Mouse (Mus musculus): ENCODE data around the gene Ccdc28b. TPM values are rescaled to one million over a fixed set of nuclear protein-coding genes. Genes with fewer than 3 reads are reported as not detected.

Gene Ccdc28b
- polyA plus RNA-seq, 1 experiment = 42.3 TPM

DNA sequence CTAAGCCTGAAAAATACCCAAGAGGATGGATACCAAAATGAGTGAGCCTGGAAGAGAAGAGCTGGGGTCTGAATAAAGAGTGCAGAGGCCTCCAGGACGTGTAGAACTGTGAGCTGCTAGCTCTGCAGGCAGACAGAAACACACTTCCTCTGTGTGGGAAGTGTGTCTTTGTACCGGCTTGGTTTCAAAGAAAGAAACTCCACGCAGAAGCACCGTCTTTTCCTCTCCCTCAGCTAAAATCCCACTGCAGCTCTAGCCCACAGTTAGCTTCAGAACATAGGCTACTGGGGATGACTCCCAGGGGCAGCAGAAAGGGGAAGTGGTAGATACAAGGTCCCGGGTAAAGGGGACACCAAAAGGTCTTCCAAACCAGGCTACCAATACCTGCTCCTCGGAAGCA is 21.5 kb upstream of the Ccdc28b start:
- no peak overlapping the region for H3K27ac ChIP-seq (ENCODE audit: insufficient read depth, low read depth, low read length)
- 0 out of 2 replicates have a peak, but pooled peaks cover 4% of the 10 kb centered on the region for H3K4me1 ChIP-seq (ENCODE audit: control insufficient read depth, insufficient read depth, low read length)
- no peak for TF ChIP-seq POLR2A (IDR thresholded peaks at IDR 0.05; ENCODE audit: borderline replicate concordance, low read depth, low read length)
- no peak for TF ChIP-seq CTCF (IDR thresholded peaks at IDR 0.05; ENCODE audit: low read depth, low read length)
- H3K4me3 ChIP-seq (ENCODE audit: insufficient read depth, low read length) = no peak overlapping the region

DNA sequence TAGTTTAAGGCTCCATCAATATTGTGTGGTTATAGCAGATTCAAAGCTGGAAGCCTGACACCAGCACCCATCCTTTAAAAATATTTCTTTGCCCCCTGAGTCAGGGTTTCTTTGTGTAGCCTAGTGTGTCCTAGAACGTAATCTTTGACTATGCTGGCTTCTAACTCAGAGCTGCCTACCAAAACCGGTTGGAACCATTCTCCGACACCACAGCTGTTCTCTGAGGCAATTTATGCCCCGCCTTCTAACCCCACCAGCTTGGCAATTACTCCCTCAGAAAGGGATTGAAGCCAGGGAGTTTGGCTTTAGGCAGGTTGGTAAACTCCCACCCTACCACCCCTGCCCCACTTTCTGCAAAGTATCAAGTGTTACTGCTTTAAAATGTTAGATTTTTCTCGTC is 18.0 kb upstream of the Ccdc28b start:
- TF ChIP-seq POLR2A (IDR thresholded peaks at IDR 0.05; ENCODE audit: borderline replicate concordance, low read depth, low read length) = no peak
- no peak for TF ChIP-seq CTCF (IDR thresholded peaks at IDR 0.05; ENCODE audit: low read depth, low read length)
- peaks cover 16% of the 10 kb centered on the region for H3K4me1 ChIP-seq (ENCODE audit: control insufficient read depth, insufficient read depth, low read length)
- H3K4me3 ChIP-seq (ENCODE audit: insufficient read depth, low read length) = peak overlapping the region; percentile 13; the same call in 1 of the 2 replicates
- no peak overlapping the region for H3K27ac ChIP-seq (ENCODE audit: insufficient read depth, low read depth, low read length)

DNA sequence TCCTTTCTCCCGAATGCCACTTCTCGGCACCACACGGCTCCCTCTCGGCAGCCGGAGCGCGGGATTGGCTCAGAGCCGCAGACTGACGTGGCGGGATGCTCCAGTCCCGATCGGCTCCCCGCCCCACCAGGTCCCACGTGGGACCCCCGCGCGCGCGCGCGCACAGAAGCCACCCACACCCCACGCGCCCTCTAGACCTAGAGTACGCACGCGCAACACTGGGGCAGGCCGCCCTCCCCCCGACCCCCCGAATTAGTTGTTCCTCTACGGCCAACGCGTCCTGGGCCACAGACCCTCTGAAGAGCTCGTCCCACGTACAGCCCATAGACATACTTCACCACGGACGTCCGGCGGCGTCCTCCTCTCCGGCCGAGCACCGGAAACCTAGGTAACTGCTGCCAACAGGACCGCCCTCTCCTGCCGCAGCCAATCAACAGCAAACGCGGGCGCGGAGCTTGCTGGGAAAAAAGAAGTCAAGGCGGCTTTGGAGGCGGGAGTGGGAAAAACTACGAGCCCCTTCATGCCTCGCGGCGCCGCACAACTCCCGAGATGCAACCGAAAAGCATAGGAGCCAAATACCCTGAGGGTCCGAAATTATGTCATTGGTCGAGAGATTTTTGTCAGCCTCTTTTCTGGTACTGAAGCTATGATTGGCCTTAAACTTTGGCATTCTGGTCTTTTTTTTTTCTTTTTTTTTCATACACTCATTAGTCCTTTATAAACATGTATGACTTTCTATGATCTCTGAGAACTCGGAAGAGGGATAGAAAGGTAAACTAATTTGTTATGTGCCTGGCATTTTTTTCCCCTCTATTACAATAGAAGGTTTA is 17.1 kb upstream of the Ccdc28b start, which contains the start of gene Txlna:
Gene Txlna (minus strand): TSS at position 428 of the 830 bp plus-strand sequence.
- peaks cover 16% of the 10 kb centered on the region for H3K4me1 ChIP-seq (ENCODE audit: control insufficient read depth, insufficient read depth, low read length)
- H3K27ac ChIP-seq (ENCODE audit: insufficient read depth, low read depth, low read length) = peak within 1 kb of the TSS; percentile 95
- peak within 1 kb of the TSS; percentile 94 for H3K4me3 ChIP-seq (ENCODE audit: insufficient read depth, low read length)
- TF ChIP-seq CTCF (IDR thresholded peaks at IDR 0.05; ENCODE audit: low read depth, low read length) = no peak
- no peak for TF ChIP-seq POLR2A (IDR thresholded peaks at IDR 0.05; ENCODE audit: borderline replicate concordance, low read depth, low read length)

DNA sequence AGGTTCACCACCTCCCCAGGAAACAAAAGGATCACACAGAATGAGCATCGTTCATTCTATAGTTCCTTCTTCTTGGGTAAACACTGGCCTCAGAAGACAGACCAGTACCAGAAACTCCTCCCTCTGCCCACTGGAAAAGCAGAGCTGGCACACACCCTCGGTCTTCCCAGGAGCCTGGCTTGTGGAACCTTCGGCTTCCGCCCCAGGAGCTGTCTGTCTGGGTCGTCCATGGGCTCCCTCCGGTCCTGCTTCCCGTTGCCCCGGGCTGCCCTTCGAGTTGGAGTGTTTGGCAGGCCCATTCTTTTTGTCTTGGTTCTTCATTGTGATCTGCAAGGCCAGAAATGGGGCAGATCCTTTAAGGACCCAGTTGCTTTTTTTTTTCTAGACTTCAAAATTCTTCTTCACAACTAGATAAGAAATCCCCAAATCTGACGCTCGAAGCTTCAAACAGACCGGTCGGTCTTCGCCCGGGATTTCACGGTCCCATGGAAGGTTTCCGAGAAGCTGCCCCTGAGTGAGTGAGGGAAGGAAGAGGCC is 16.4 kb upstream of the Ccdc28b start:
- peaks cover 15% of the 10 kb centered on the region for H3K4me1 ChIP-seq (ENCODE audit: control insufficient read depth, insufficient read depth, low read length)
- peak overlapping the region; percentile 94 for H3K4me3 ChIP-seq (ENCODE audit: insufficient read depth, low read length)
- H3K27ac ChIP-seq (ENCODE audit: insufficient read depth, low read depth, low read length) = peak overlapping the region; percentile 95
- TF ChIP-seq POLR2A (IDR thresholded peaks at IDR 0.05; ENCODE audit: borderline replicate concordance, low read depth, low read length) = no peak
- TF ChIP-seq CTCF (IDR thresholded peaks at IDR 0.05; ENCODE audit: low read depth, low read length) = no peak

DNA sequence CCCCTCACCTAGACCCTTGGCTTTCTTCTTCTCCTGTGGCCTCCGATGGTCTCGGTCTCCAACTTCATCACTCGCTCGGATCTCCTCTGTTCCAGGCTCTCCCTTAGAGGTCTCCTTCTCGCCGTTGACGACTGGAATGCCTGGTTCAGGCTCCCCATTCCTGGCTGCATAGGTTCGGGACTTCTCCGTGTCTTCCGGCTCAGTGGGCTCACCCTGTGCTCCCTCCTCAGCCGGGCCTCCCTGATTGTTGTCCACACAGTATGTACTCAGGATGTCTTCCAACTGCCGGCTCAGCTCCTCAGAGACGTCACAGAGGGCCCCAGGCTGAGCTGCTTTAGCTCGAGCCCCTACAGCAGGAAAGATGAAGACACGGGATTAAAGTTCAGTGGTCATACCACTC is 15.5 kb upstream of the Ccdc28b start:
- TF ChIP-seq CTCF (IDR thresholded peaks at IDR 0.05; ENCODE audit: low read depth, low read length) (no peak), POLR2A (IDR thresholded peaks at IDR 0.05; ENCODE audit: borderline replicate concordance, low read depth, low read length) (no peak)
- H3K27ac ChIP-seq (ENCODE audit: insufficient read depth, low read depth, low read length) = no peak overlapping the region
- peak overlapping the region; percentile 94 for H3K4me3 ChIP-seq (ENCODE audit: insufficient read depth, low read length)
- peaks cover 14% of the 10 kb centered on the region for H3K4me1 ChIP-seq (ENCODE audit: control insufficient read depth, insufficient read depth, low read length)

DNA sequence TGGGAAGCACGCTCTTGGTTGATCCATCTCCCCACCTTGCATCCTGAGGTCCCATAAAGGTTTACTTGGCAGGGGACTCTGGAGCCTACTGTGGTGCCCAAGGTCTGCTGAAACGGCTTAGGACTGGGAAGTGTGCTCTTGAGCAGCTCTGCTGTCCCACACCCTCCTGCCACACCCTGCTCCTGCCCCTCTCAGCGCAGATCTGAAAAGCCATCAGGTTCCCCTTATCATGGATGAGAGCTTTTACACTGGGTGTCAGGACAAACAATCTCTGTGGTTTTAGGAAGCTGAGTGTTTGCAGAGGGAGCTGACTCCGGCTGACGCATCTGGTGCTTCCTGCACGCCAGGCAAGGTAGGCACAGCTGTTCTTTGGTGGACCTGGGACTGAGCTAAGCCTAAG is 10.1 kb upstream of the Ccdc28b start:
- TF ChIP-seq POLR2A (IDR thresholded peaks at IDR 0.05; ENCODE audit: borderline replicate concordance, low read depth, low read length) = no peak
- TF ChIP-seq CTCF (IDR thresholded peaks at IDR 0.05; ENCODE audit: low read depth, low read length) = no peak
- H3K4me3 ChIP-seq (ENCODE audit: insufficient read depth, low read length) = no peak overlapping the region
- no peak overlapping the region for H3K27ac ChIP-seq (ENCODE audit: insufficient read depth, low read depth, low read length)
- peaks cover 6% of the 10 kb centered on the region; the same call in 1 of the 2 replicates for H3K4me1 ChIP-seq (ENCODE audit: control insufficient read depth, insufficient read depth, low read length)

DNA sequence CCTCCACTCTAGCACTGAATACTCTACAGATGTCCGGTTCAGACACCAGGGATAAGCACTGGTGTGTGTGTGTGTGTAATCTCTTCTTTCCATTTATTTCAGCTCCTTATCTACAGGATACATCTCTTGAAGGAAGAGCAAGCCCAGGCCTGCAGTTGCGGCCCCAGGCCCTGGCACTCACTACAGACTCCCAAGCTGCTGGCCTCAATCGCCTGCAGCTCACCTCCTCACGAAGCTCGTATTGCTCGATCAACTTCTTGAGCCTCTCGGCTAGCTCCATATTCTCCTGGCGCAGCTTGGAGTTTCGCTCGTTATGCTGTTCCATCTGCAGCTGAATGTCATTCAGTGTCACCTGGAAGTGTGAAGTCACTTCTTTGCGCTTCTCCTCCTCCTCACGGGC is 8.1 kb upstream of the Ccdc28b start:
- TF ChIP-seq POLR2A (IDR thresholded peaks at IDR 0.05; ENCODE audit: borderline replicate concordance, low read depth, low read length) = no peak
- no peak for TF ChIP-seq CTCF (IDR thresholded peaks at IDR 0.05; ENCODE audit: low read depth, low read length)
- Histone ChIP-seq H3K4me3 (ENCODE audit: insufficient read depth, low read length) (no peak overlapping the region), H3K27ac (ENCODE audit: insufficient read depth, low read depth, low read length) (no peak overlapping the region), H3K4me1 (ENCODE audit: control insufficient read depth, insufficient read depth, low read length) (no peaks in the 10 kb centered on the region)

DNA sequence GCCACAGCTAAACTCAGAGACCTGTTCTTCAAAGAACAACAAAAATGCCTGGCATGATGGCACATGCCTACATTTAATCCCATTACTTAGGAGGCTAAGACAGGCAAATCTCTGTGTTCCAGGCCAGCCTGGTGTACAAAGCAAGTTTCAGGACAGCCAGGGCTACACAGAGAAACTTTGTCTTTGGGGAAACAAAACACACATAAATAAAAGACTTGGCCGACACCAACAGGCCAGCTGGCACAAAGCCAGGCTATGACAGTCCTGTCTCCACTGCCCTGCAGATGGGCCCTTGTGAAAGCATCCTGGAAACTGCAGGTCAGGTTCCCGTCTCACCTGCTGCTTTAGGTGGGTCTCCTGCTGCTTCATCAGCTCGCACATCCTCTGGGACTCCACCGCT is 7.2 kb upstream of the Ccdc28b start:
- no peak overlapping the region for H3K27ac ChIP-seq (ENCODE audit: insufficient read depth, low read depth, low read length)
- no peak overlapping the region for H3K4me3 ChIP-seq (ENCODE audit: insufficient read depth, low read length)
- TF ChIP-seq POLR2A (IDR thresholded peaks at IDR 0.05; ENCODE audit: borderline replicate concordance, low read depth, low read length) = no peak
- no peak for TF ChIP-seq CTCF (IDR thresholded peaks at IDR 0.05; ENCODE audit: low read depth, low read length)
- peaks cover 3% of the 10 kb centered on the region for H3K4me1 ChIP-seq (ENCODE audit: control insufficient read depth, insufficient read depth, low read length)

DNA sequence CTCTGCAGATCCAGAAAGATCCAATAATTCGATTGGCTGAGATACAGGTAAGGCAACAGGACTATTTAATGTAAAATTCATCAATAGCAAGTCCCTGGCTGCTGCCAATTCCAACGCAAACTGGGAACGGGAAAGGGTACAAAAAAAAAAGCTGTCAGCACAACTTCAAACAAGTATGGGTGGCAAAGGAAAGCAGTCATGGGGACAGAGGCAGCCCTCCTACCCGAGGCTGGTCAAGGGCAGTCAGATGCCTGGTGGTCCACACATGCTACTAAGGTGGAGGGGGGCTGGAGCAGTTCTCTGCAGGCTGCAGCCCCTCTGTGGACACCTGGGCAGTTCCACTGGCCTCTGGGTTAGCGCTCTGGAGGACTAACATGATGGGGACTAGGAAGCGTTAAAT is 2.3 kb upstream of the Ccdc28b start:
- Histone ChIP-seq H3K27ac (ENCODE audit: insufficient read depth, low read depth, low read length) (no peak overlapping the region), H3K4me1 (ENCODE audit: control insufficient read depth, insufficient read depth, low read length) (peaks cover 21% of the 10 kb centered on the region), H3K4me3 (ENCODE audit: insufficient read depth, low read length) (no peak overlapping the region)
- TF ChIP-seq POLR2A (IDR thresholded peaks at IDR 0.05; ENCODE audit: borderline replicate concordance, low read depth, low read length) (no peak), CTCF (IDR thresholded peaks at IDR 0.05; ENCODE audit: low read depth, low read length) (no peak)

DNA sequence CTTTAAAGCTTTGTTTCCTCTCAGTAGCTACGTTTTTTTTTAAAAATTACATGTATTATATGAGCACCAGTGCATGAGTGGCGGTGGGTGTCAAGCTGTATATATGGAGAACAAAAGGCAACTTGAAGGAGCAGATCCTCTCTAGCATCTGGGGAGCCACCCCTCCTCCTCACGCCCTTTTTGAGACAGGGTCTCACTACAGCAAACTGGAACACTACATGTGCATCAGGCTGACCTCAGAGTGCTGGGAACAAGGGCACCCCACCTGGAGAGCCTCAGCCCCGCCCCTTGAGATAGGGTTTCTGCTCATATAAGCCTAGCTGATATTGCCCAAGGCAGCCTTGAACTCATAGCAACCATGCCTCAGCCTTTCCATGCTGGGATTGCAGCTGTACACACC is 1.7 kb upstream of the Ccdc28b start:
- Histone ChIP-seq H3K27ac (ENCODE audit: insufficient read depth, low read depth, low read length) (peak overlapping the region; percentile 82), H3K4me3 (ENCODE audit: insufficient read depth, low read length) (no peak overlapping the region), H3K4me1 (ENCODE audit: control insufficient read depth, insufficient read depth, low read length) (peaks cover 21% of the 10 kb centered on the region)
- TF ChIP-seq CTCF (IDR thresholded peaks at IDR 0.05; ENCODE audit: low read depth, low read length) (no peak), POLR2A (IDR thresholded peaks at IDR 0.05; ENCODE audit: borderline replicate concordance, low read depth, low read length) (no peak)
